Mouse (Mus musculus) stomach, postnatal 0 days (tissue): ENCODE measurements around the gene Hic1. TPM values are rescaled to one million over a fixed set of nuclear protein-coding genes. Genes with fewer than 3 reads are reported as not detected.

Source experiments
- ATAC-seq: fragments of 200-750 bp; cut with Nextera tagmentation; 2 replicates; pipeline ENCODE4 v1.8.0; 2017; ENCODE audit not compliant: low FRiP score, low TSS enrichment
- DNase-seq: peaks from one replicate; pipeline ENCODE4 v3.0.0-alpha.2; 2016; ENCODE audit warnings: low spot score
- H3K27ac ChIP-seq: fragments of 300-500 bp; sonication (generic); replicated peaks from 2 replicates; pipeline ENCODE4 v1.5.1; 2014; ENCODE audit warnings: mild to moderate bottlenecking, control low read depth
- H3K27me3 ChIP-seq: fragments of 300-500 bp; sonication (generic); 2 replicates; pipeline ENCODE4 v1.6.1; 2014; ENCODE audit warnings: low read length; ENCODE audit not compliant: control insufficient read depth, insufficient read depth
- H3K36me3 ChIP-seq: fragments of 300-500 bp; sonication (generic); 2 replicates; pipeline ENCODE4 v1.6.1; 2014; ENCODE audit warnings: low read length, mixed read lengths; ENCODE audit not compliant: control insufficient read depth, insufficient read depth
- H3K4me1 ChIP-seq: fragments of 300-500 bp; sonication (generic); replicated peaks from 2 replicates; pipeline ENCODE4 v1.6.1; 2014; ENCODE audit warnings: antibody characterized with exemption; ENCODE audit not compliant: control insufficient read depth, insufficient read depth
- H3K4me2 ChIP-seq: fragments of 300-500 bp; sonication (generic); replicated peaks from 2 replicates; pipeline ENCODE4 v1.6.1; 2014; ENCODE audit warnings: low read depth, mild to moderate bottlenecking, control low read depth, moderate library complexity
- H3K4me3 ChIP-seq: fragments of 300-500 bp; sonication (generic); 2 replicates; pipeline ENCODE4 v1.5.1; 2014; ENCODE audit warnings: low read depth, low read length, control low read depth
- H3K9ac ChIP-seq: fragments of 300-500 bp; sonication (generic); 2 replicates; pipeline ENCODE4 v1.6.1; 2014; ENCODE audit warnings: mild to moderate bottlenecking, low read length, control low read depth, mixed read lengths
- H3K9me3 ChIP-seq: fragments of 300-500 bp; sonication (generic); 2 replicates; pipeline ENCODE4 v1.6.1; 2016; ENCODE audit warnings: low read length; ENCODE audit not compliant: control insufficient read depth
- CTCF ChIP-seq: IDR thresholded peaks from 2 replicates; pipeline ENCODE4 v1.5.1; 2016; ENCODE audit warnings: antibody characterized with exemption, low read depth, mild to moderate bottlenecking, moderate library complexity
- EP300 ChIP-seq: optimal IDR thresholded peaks from 2 replicates; pipeline ENCODE3; 2016; ENCODE audit warnings: antibody characterized with exemption
- WGBS: fragments of 180-500 bp; shearing (Covaris S2); extraction: QIAGEN DNeasy Blood & Tissue Kit; methylation state at CpG from one replicate; pipeline ENCODE4 v1.1.7; 2014; 5-methylcytosine and 5-hydroxymethylcytosine counted together
- polyA plus RNA-seq: library from polyadenylated mRNA; unstranded; fragments of >200 nt; fragmentation: Nextera tagmentation; extraction: Ambion mirVana; gene quantifications from 2 replicates; pipeline ENCODE4 v1.2.1, GENCODE M21; 2015

Gene Hic1
- polyA plus RNA-seq, 1 experiment from 2014 or later, result 6.6 TPM

DNA sequence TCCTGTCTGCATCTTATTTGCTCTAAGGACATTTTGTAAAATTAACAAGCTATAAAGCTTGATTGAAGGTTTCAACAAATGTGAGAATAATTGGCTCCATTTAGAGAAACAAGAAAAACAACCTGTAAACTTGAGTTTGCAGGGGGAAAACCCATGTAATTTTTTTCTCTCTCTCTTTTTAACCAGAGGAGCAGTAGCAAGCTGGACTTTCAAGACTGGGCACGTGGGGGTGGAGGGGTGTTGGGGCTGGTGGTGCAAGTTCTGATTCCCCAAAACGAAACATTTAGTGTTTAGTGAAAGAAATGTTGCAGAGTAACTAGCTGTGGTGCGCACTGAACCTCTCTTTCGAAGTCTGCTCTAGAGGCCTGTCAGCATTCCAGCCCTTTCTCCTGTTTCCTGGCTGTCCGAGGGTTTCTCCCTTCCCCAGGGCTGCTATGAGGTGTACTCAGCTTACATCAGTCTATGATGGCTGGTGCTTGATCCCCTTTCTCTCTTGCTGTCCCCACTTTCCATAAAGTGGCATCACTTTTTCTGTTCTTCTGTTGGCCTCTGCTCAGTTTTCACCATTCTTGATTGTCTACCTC is 34.7 kb downstream of the Hic1 start:
- no peak for ATAC-seq
- Histone ChIP-seq H3K36me3 (no peaks in the 10 kb centered on the region), H3K27ac (peak overlapping the region; percentile 53; the same call in 1 of the 2 replicates), H3K4me3 (no peak overlapping the region), H3K4me1 (peaks cover 4% of the 10 kb centered on the region), H3K27me3 (no peaks in the 10 kb centered on the region), H3K9ac (no peak overlapping the region), H3K4me2 (no peak overlapping the region), H3K9me3 (no peaks in the 10 kb centered on the region)
- TF ChIP-seq EP300, result no peak
- no peak for TF ChIP-seq CTCF
- WGBS, result 59% methylated on average over 5 of the region's 5 CpGs
- DNase-seq, result no peak

- Histone ChIP-seq H3K36me3 (no peaks in the 10 kb centered on the region), H3K27ac (peak overlapping the region; percentile 53; the same call in 1 of the 2 replicates), H3K9me3 (no peaks in the 10 kb centered on the region), H3K4me1 (peaks cover 4% of the 10 kb centered on the region), H3K27me3 (no peaks in the 10 kb centered on the region), H3K9ac (0 out of 2 replicates have a peak overlapping the region, but pooled peaks have one; percentile 4), H3K4me2 (no peak overlapping the region), H3K4me3 (no peak overlapping the region)
- WGBS, result 19% methylated on average over 2 of the region's 2 CpGs
- ATAC-seq, result peak; percentile 68
- TF ChIP-seq CTCF, result no peak
- no peak for TF ChIP-seq EP300
- DNase-seq, result no peak
Measured at GRCm38 (mm10) chr11:75133951-75134350, 35.4 kb downstream of the Hic1 start.

- ATAC-seq (no peak), DNase-seq (no peak)
- TF ChIP-seq EP300 (no peak), CTCF (no peak)
- 78% methylated on average over 5 of the region's 5 CpGs for WGBS
- H3K9me3 ChIP-seq, result no peaks in the 10 kb centered on the region
- peak overlapping the region; percentile 53; the same call in 1 of the 2 replicates for H3K27ac ChIP-seq
- H3K27me3 ChIP-seq, result no peaks in the 10 kb centered on the region
- H3K4me1 ChIP-seq, result peaks cover 4% of the 10 kb centered on the region
- no peaks in the 10 kb centered on the region for H3K36me3 ChIP-seq
- H3K4me2 ChIP-seq, result no peak overlapping the region
- no peak overlapping the region for H3K9ac ChIP-seq
- no peak overlapping the region for H3K4me3 ChIP-seq
Measured at GRCm38 (mm10) chr11:75133391-75133790, 35.9 kb downstream of the Hic1 start.

DNA sequence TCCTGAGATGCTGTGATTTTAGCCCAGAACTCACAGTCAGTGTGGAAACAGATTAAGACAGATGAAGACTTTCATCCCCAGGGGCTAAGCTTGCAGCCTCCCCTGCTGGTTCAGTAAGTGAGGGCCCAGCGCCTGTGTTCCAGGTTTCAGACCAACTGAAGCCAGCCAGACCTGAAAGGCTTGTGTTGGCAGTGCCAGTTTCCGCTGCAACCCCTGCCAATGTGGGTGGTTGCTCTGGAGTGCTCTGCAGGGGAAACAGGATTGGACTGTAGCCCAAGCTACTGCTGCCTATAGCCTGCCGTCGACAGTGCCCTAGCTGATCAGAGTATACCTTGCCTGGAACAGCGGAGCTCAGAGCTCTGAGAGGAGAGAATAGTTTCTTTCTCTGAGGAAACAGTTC is 37.0 kb downstream of the Hic1 start:
- Histone ChIP-seq H3K4me2 (no peak overlapping the region), H3K9me3 (no peaks in the 10 kb centered on the region), H3K36me3 (no peaks in the 10 kb centered on the region), H3K27me3 (no peaks in the 10 kb centered on the region), H3K27ac (no peak overlapping the region), H3K4me1 (peaks cover 4% of the 10 kb centered on the region; the same call in 1 of the 2 replicates), H3K4me3 (no peak overlapping the region), H3K9ac (no peak overlapping the region)
- 59% methylated on average over 5 of the region's 5 CpGs for WGBS
- TF ChIP-seq EP300 (no peak), CTCF (peak; percentile 65)
- ATAC-seq (no peak), DNase-seq (peak; percentile 19)

DNA sequence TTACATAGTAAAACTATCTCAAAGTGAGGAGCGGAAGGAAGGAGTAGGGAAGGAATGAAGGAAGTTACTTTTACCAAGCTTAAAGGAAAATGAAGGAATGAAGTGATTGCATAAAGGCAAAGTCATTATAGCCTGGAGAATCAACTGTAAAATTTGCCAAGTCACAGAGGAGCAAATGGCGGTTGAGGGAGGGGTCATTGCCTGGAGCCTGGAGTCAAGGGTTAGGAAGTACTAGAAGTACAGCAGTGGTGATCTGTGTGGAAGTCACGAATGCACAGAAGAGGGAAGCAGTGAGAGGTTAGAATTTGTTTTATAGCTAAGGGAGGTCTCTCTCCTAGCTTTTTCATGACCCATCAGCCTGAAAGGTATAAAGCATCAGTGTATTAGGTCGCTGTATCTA is 38.0 kb downstream of the Hic1 start:
- H3K4me1 ChIP-seq, result peaks cover 4% of the 10 kb centered on the region; the same call in 1 of the 2 replicates
- H3K27me3 ChIP-seq, result no peaks in the 10 kb centered on the region
- no peak overlapping the region for H3K4me2 ChIP-seq
- TF ChIP-seq EP300 (no peak), CTCF (no peak)
- H3K9me3 ChIP-seq, result no peaks in the 10 kb centered on the region
- ATAC-seq (no peak), DNase-seq (no peak)
- H3K4me3 ChIP-seq, result no peak overlapping the region
- H3K27ac ChIP-seq, result no peak overlapping the region
- H3K36me3 ChIP-seq, result no peaks in the 10 kb centered on the region
- 83% methylated on average over 4 of the region's 4 CpGs for WGBS
- H3K9ac ChIP-seq, result no peak overlapping the region

GRCm38 (mm10) chr11:75129481-75129880 is 39.8 kb downstream of the Hic1 start:
- no peak overlapping the region for H3K9ac ChIP-seq
- H3K27me3 ChIP-seq, result no peaks in the 10 kb centered on the region
- no peak for ATAC-seq
- H3K9me3 ChIP-seq, result no peaks in the 10 kb centered on the region
- H3K4me2 ChIP-seq, result no peak overlapping the region
- TF ChIP-seq CTCF (no peak), EP300 (no peak)
- no peak for DNase-seq
- no peaks in the 10 kb centered on the region for H3K36me3 ChIP-seq
- no peak overlapping the region for H3K4me3 ChIP-seq
- peaks cover 4% of the 10 kb centered on the region; the same call in 1 of the 2 replicates for H3K4me1 ChIP-seq
- WGBS, result 97% methylated on average over 6 of the region's 6 CpGs
- no peak overlapping the region for H3K27ac ChIP-seq
